Mouse (Mus musculus): ENCODE data around the gene Bik.
A peak's percentile ranks its signal among the peaks of the same experiment; 100 is the strongest.

Bik gene

GRCm38 (mm10) chr15:83512489-83513281 is 14.0 kb upstream of the Bik start:
- DNase-seq (ENCODE audit: low read depth, low spot score) = no peak

DNA sequence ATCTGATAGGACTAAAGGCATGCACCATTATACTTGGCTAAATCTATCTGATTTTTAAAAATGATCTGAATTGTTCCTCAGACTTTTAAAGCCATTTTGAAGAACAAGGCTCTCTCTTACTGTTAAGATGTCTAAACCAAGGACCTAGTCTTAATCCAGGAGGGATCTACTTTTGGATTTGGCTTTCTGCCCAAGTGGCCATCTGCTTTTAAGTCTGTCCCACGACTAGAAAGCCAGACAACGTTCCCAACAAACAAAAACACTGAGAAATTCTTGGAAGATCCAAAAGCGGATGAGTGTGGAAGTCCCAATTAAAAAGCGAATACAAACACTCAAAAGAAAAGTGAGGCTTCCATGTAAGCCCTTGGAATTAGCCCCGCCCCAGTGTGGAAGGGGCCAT is 11.6 kb upstream of the Bik start:
- no peak for DNase-seq (ENCODE audit: low read depth, low spot score)

DNA sequence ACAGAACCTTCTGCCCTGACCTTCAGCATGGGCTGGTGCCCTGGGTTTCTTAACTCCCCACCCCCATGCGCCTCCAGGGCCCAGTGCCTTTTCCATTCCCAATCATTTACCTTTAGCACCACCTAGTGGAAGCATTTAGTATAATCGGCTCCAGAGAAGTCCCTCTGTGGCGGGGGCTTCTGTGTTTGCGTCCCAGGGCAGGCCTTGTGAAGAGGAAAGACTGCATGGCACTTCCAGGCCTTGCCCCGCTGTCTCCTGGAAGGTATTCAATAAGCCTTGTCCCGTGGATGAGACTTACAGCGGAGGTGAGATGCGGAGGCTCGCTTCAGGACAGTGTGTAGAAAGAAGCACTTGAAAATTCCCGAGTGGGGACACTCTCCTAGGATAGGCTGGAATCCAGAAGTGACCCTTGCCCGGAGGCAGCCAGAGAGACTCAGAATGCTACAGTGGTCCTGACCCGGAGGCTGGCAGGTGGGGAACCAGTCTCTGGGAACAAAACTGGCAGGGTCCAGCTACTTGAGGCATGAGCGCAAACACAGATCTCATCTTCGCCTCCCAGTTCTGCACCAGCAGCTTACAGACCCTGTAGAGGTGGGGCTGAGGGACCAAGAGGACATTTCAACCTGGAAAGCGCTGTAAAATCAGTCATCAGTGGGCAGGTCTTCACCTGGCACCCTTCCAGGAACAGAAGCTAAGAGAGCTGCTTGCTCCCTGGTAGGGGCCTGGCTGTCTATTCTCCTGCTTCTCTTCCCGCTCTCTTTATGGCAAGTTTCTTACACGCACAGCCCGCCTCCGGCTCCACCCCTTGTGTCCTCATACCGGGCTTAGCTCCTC is 8.2 kb upstream of the Bik start:
- peak; percentile 62 for DNase-seq (ENCODE audit: low read depth, low spot score)

GRCm38 (mm10) chr15:83520861-83521382 is 5.7 kb upstream of the Bik start:
- no peak for DNase-seq (ENCODE audit: low read depth, low spot score)

GRCm38 (mm10) chr15:83523196-83523595 is 3.5 kb upstream of the Bik start:
- no peak for DNase-seq (ENCODE audit: low read depth, low spot score)

DNA sequence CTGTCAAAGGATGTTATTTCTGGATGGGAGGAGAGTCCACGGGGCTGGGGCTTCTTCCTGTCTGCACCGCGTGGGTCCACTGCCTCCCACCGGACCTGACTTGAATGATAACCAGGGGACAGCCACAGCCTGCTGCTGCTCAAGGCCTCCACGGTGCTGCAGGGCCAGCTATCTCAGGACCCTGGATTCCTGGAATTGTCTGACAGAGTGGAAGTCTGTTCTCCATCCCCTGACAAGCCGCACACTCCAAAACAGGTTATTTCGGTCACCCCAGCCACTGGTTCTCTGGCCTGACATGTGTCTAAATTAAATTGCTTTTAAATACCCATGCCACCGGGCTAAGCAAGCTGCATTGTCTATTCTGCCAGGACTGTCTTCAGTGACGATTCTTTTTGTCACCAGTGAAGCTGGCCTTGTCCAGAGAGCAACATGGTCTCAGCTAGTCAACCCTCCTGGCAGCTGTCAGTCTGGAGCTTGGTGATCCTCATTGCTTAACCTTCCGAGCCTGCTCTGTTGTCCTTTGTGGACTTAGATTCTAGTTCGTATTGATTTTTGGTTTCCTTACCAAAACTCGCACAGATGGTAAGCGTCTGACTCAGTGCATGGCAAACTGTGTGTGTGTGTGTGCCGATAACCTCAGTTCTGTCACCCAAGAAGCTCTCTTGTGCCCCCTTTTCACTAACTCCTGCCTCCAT is 2.9 kb upstream of the Bik start:
- no peak for DNase-seq (ENCODE audit: low read depth, low spot score)

DNA sequence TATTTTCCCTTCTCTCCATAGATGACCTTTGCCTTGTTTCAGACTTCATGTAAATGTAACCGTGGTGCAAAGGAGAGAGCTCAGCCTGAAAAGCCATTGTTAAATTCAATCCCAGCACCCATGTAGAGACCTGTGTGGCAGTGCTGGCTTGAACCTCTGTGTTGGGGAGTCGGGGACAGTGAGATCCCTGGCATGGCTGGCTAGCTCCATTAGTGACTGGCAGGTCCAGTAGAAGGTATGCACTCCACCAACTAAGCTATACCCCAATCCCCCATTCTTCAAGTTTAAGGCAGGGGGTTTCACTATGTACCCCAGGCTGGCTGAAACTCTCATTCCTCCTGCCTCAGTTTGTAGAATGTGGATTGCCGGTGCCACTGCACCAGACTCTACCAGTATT is 2.3 kb upstream of the Bik start:
- no peak for DNase-seq (ENCODE audit: low read depth, low spot score)

DNA sequence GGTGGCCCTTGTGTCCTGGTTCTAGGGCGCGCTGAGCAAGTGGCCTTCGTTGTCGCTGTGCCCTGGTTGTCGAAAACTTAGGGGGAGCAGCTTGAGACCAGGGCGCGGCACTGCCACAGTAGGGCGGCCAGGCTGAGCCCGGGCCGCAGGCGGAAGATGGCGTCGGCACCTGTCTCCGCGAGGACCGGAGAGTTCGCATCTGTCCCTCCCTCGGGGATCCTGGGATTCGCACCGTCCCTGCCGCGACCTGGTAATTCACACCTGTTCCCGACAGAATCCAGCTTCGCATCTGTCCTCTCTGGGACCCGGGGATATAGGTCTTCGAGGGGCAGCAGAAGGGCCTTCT is 403 bp downstream of the Bik start:
- DNase-seq (ENCODE audit: low read depth, low spot score) = no peak

GRCm38 (mm10) chr15:83527747-83528146 is 1.1 kb downstream of the Bik start:
- DNase-seq (ENCODE audit: low read depth, low spot score) = no peak

- no peak for DNase-seq (ENCODE audit: low read depth, low spot score)
Observed at GRCm38 (mm10) chr15:83528892-83529291, 2.2 kb downstream of the Bik start.

DNA sequence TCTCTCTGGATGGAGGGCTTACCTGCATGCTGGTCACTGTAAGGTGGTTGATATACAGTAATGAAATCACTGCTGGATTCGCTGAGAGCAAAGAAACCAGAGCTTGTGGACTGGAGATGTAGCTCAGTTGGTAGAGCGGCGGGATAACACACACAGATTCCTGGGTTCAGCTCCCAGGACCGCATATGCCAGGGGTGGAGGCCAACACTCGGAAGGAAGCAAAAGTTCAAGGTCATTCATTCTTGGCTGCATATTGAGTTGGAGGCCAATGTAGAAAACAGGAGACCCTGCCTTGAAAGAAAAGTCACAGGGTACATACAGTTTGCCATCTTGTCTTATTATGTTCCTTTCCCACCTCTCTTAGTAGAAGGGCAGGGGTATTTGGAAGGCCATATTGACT is 3.1 kb downstream of the Bik start:
- DNase-seq (ENCODE audit: low read depth, low spot score) = no peak

DNA sequence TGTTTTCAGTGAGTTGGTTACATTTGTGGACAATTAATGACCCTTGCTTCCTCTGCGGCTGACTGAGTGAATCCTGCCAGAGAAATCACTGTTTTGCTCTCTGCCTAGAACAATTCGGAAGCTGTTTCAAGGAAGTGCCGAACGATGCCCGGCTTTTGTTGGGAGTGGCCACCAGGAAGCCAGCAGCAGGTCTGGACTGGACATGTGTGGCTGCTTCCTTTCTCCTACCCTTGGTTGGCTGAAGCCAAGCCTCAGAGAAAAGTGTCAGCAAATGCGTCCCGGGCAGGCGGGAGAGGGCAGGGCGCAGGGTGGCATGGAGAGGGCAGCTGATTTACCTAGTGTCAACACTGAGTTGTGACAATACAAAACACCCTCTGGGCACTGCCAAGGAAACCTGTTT is 3.6 kb downstream of the Bik start:
- no peak for DNase-seq (ENCODE audit: low read depth, low spot score)

- no peak for DNase-seq (ENCODE audit: low read depth, low spot score)
Observed at GRCm38 (mm10) chr15:83530688-83531087, 4.0 kb downstream of the Bik start.

GRCm38 (mm10) chr15:83531961-83532469 is 5.4 kb downstream of the Bik start:
- DNase-seq (ENCODE audit: low read depth, low spot score) = no peak

DNA sequence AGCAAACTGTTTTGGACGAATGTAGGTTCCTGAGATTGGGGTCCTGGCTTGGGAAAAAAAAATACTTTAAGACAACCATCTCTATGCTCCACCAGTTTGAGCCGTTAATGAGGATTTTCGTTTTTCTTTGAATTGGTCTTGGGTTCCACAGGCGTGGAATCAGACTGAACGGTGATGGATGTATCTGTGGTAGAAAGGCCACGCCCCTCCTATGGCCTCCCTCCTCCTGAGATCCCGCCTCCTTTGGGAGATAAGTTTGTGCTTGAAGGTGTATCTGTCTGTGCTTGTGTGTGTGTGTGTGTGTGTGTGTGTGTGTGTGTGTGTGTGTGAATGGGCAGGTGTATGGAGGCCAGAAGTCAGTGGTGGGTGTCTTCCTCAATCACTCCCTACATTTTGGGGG is 5.9 kb downstream of the Bik start:
- DNase-seq (ENCODE audit: low read depth, low spot score) = no peak

- DNase-seq (ENCODE audit: low read depth, low spot score) = no peak
Observed at GRCm38 (mm10) chr15:83534960-83535889, 8.6 kb downstream of the Bik start.

- no peak for DNase-seq (ENCODE audit: low read depth, low spot score)
Observed at GRCm38 (mm10) chr15:83535890-83536231, 9.2 kb downstream of the Bik start.

DNA sequence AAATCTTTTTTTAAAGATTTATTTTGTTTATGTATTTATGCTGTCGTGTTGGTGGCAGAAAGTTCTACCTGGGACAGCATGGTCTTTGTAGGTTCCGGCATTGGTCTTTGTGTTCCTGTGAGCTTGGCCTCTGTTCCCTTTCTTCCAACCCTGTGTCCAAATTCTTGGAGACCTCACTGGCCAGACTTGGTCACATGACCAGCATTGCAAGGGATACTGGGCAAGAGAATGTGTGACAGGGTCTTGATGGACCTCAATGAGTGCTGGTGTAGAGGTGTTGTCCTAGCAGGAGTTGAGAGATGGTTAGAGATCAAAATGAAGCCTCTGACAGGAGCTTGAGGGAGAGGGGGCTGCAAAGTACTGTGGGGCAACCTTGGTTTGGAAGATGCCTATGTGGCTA is 12.2 kb downstream of the Bik start:
- no peak for DNase-seq (ENCODE audit: low read depth, low spot score)

- peak; percentile 61 for DNase-seq (ENCODE audit: low read depth, low spot score)
Observed at GRCm38 (mm10) chr15:83539905-83540304, 13.2 kb downstream of the Bik start.

GRCm38 (mm10) chr15:83541647-83542287 is 15.1 kb downstream of the Bik start:
- DNase-seq (ENCODE audit: low read depth, low spot score) = no peak

DNA sequence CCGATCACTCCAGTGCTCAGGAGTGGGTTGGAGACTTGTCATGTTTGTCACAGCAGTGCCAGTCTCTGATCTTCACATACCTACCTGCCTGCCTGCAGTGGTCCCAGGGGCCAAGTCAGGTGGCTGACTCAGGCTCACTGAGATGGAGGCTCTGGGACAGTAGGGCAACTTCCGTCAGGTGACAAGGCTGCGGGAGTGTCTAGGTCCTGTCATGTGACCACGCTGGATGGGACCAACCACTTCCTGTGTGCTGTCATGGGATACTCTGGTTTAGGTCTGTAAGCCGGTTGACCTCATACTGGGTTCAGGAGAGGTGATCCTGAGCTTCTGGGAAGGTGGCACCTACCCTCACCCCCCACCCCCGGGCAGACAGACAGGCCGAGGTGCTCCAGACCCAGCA is 19.4 kb downstream of the Bik start:
- no peak for DNase-seq (ENCODE audit: low read depth, low spot score)

All from skeletal muscle tissue, adult 2 months (tissue).